15 mouse cellular contexts compared by ENCODE assay signal in genomic region chr5:150622792-150623191, GRCm38 (mm10). TPM values are rescaled to one million over a fixed set of nuclear protein-coding genes. Genes with fewer than 3 reads are reported as not detected.
DNase-seq lines count a peak whose midpoint lies in the region; TF ChIP-seq lines count a peak whose summit lies in the region.
"Had no signal": no experiment of that assay in that cellular context is flagged by ENCODE, and none has a peak within 500 bp of the region (broad histone marks: within the 10 kb centered on the region; RNA-seq: fewer than 3 reads in every experiment).

No protein-coding gene starts in this region.

- H3K4me3 ChIP-seq in kidney, adult 2 months (ENCODE audit: insufficient read depth, low read depth, low read length), result no peak overlapping the region
- no peak overlapping the region for H3K4me3 ChIP-seq in small intestine, adult 2 months (ENCODE audit: low read depth, low read length)
- H3K4me3 ChIP-seq: heart, adult 2 months; left cerebral cortex, adult 2 months; limb, embryonic 13.5 days; midbrain, embryonic 13.5 days had no signal

- peak; percentile 47 for DNase-seq in kidney, adult 2 months
- DNase-seq in kidney, adult 11 months, result no peak
- DNase-seq in brain, embryonic 14.5 days (ENCODE audit: low read depth), result peak; percentile 6
- DNase-seq in kidney, postnatal 25 days, result peak; percentile 45 to 55
- no peak for DNase-seq in layer of hippocampus, adult 8-10 months (ENCODE audit: low spot score in 2 of 2)
- no peak for DNase-seq in urinary bladder, postnatal 36 days (ENCODE audit: low spot score in 2 of 2)
- DNase-seq: adrenal gland, postnatal 10 days; cerebellum, adult 9-10 months; forebrain, postnatal 0 days; heart, adult 2 months had no signal

- no peaks in the 10 kb centered on the region for H3K36me3 ChIP-seq in kidney, adult 2 months (ENCODE audit: control insufficient read depth, insufficient read depth, low read length)
- no peaks in the 10 kb centered on the region; the same call in 1 of the 2 replicates for H3K36me3 ChIP-seq in small intestine, adult 2 months (ENCODE audit: control insufficient read depth, insufficient read depth, low read length)
- H3K36me3 ChIP-seq: limb, embryonic 13.5 days; midbrain, embryonic 13.5 days had no signal

- H3K27ac ChIP-seq in kidney, adult 2 months (ENCODE audit: insufficient read depth, low read depth, low read length), result no peak overlapping the region
- 0 out of 2 replicates have a peak overlapping the region, but pooled peaks have one; percentile 37 for H3K27ac ChIP-seq in small intestine, adult 2 months (ENCODE audit: insufficient read depth, low read depth, low read length)
- H3K27ac ChIP-seq: heart, adult 2 months; hindbrain, embryonic 14.5 days; left cerebral cortex, adult 2 months; limb, embryonic 13.5 days; midbrain, embryonic 13.5 days had no signal

- 16% methylated on average over 1 of the region's 1 CpGs for WGBS in kidney, adult 2 months
- 8% methylated on average over 1 of the region's 1 CpGs for WGBS in small intestine, adult 2 months

- H3K4me1 ChIP-seq in kidney, adult 2 months (ENCODE audit: control insufficient read depth, insufficient read depth, low read length), result no peaks in the 10 kb centered on the region
- H3K4me1 ChIP-seq in small intestine, adult 2 months (ENCODE audit: control insufficient read depth, insufficient read depth, insufficient read length, low read length), result peaks cover 7% of the 10 kb centered on the region; the same call in 1 of the 2 replicates
- H3K4me1 ChIP-seq: midbrain, embryonic 13.5 days had no signal

- TF ChIP-seq POLR2A in kidney, adult 2 months (IDR thresholded peaks at IDR 0.05; ENCODE audit: low read depth, low read length), result no peak
- no peak for TF ChIP-seq POLR2A in brain, embryonic 14.5 days (IDR thresholded peaks at IDR 0.05; ENCODE audit: borderline replicate concordance, extremely low read depth, insufficient read depth, insufficient read length, poor library complexity, severe bottlenecking)
- TF ChIP-seq POLR2A in small intestine, adult 2 months (IDR thresholded peaks at IDR 0.05; ENCODE audit: low read depth, low read length), result no peak

- no peak for TF ChIP-seq CTCF in kidney, adult 2 months (conservative IDR thresholded peaks at IDR 0.05; ENCODE audit: insufficient read depth, insufficient read length, low read depth, low read length)
- no peak for TF ChIP-seq CTCF in brain, embryonic 14.5 days (IDR thresholded peaks at IDR 0.05; ENCODE audit: borderline replicate concordance, extremely low read depth, insufficient read depth, insufficient read length)
- TF ChIP-seq CTCF in small intestine, adult 2 months (IDR thresholded peaks at IDR 0.05; ENCODE audit: extremely low read depth, insufficient read length, insufficient replicate concordance, low read depth, low read length), result no peak

- H3K27me3 ChIP-seq in kidney, adult 2 months (replicated peaks; ENCODE audit: control insufficient read depth, insufficient read depth, low read length), result no peaks in the 10 kb centered on the region
- no peaks in the 10 kb centered on the region for H3K27me3 ChIP-seq in small intestine, adult 2 months (ENCODE audit: control insufficient read depth, insufficient read depth, low read length)
- H3K27me3 ChIP-seq: limb, embryonic 13.5 days; midbrain, embryonic 13.5 days had no signal

RNA-seq across cellular contexts. Expression of gene N4bp2l1, which starts 25.8 kb away (rescaled TPM):
- polyA plus RNA-seq in kidney, adult 2 months (2012; rRNA removed), result 6.9 and 7.8 TPM in 2 replicates
- polyA plus RNA-seq in brain, embryonic 14.5 days (2012; rRNA removed), result 13.1 and 15.9 TPM in 2 replicates
- polyA plus RNA-seq in small intestine, adult 2 months (2012; rRNA removed), result 4.9 and 7.6 TPM in 2 replicates
- 10 to 100 TPM; 49.7 to 69.3 (median 56.6) TPM for total RNA-seq in layer of hippocampus, adult 8-10 months (2022)

RNA-seq across cellular contexts. Expression of gene N4bp2l2, which starts 43.2 kb away (rescaled TPM):
- 6.5 and 7.4 TPM in 2 replicates for polyA plus RNA-seq in kidney, adult 2 months (2012; rRNA removed)
- polyA plus RNA-seq in brain, embryonic 14.5 days (2012; rRNA removed), result 24.7 and 31.0 TPM in 2 replicates
- polyA plus RNA-seq in small intestine, adult 2 months (2012; rRNA removed), result 1.4 and 1.7 TPM in 2 replicates
- total RNA-seq in layer of hippocampus, adult 8-10 months (2022), result 100 to 1,000 TPM in 1 of 4 experiments, 10 to 100 TPM in 3; 74.7 to 101 (median 91.4) TPM

RNA-seq across cellular contexts. Expression of gene Pds5b, which starts 50.7 kb away (rescaled TPM):
- polyA plus RNA-seq in kidney, adult 2 months (2012; rRNA removed), result 3.9 and 5.0 TPM in 2 replicates
- 34.3 and 48.5 TPM in 2 replicates for polyA plus RNA-seq in brain, embryonic 14.5 days (2012; rRNA removed)
- 0.34 and 1.0 TPM in 2 replicates for polyA plus RNA-seq in small intestine, adult 2 months (2012; rRNA removed)
- total RNA-seq in layer of hippocampus, adult 8-10 months (2022), result 10 to 100 TPM; 66.0 to 88.3 (median 80.5) TPM

Comparison
In these comparisons a context has a peak if more than half of its experiments do, and no peak if none do; other contexts are left out.
1. DNase-seq: peak in kidney, adult 2 months (single experiment), brain, embryonic 14.5 days (single experiment) and kidney, postnatal 25 days (2 of 2); none in kidney, adult 11 months (single experiment), layer of hippocampus, adult 8-10 months (0 of 2) and urinary bladder, postnatal 36 days (0 of 2).